In genomic region chr5:134316721-134317120, GRCm38 (mm10) we compare ENCODE assay signal across 8 mouse cellular contexts. TPM values are rescaled to one million over a fixed set of nuclear protein-coding genes. Genes with fewer than 3 reads are reported as not detected.
A peak's percentile ranks its signal among the peaks of the same experiment; 100 is the strongest.
DNase-seq lines count a peak whose midpoint lies in the region; ATAC-seq and TF ChIP-seq lines count a peak whose summit lies in the region.

No protein-coding gene starts in this region.

- no peaks in the 10 kb centered on the region for H3K27me3 ChIP-seq in heart, postnatal 0 days (ENCODE audit: control insufficient read depth, insufficient read depth, low read length)
- no peaks in the 10 kb centered on the region for H3K27me3 ChIP-seq in hindbrain, embryonic 15.5 days
- no peaks in the 10 kb centered on the region for H3K27me3 ChIP-seq in limb, embryonic 13.5 days

- peaks cover 4% of the 10 kb centered on the region; the same call in 1 of the 2 replicates for H3K4me1 ChIP-seq in heart, postnatal 0 days (ENCODE audit: control insufficient read depth, insufficient read depth)
- H3K4me1 ChIP-seq in hindbrain, embryonic 15.5 days (replicated peaks): peaks cover 33% of the 10 kb centered on the region
- H3K4me1 ChIP-seq in limb, embryonic 13.5 days: peaks cover 18% of the 10 kb centered on the region

- no peaks in the 10 kb centered on the region for H3K36me3 ChIP-seq in heart, postnatal 0 days (replicated peaks; ENCODE audit: control insufficient read depth, insufficient read depth, low read length)
- no peaks in the 10 kb centered on the region for H3K36me3 ChIP-seq in hindbrain, embryonic 15.5 days
- no peaks in the 10 kb centered on the region for H3K36me3 ChIP-seq in limb, embryonic 13.5 days

- WGBS in heart, postnatal 0 days: 36% methylated on average over 7 of the region's 7 CpGs
- WGBS in hindbrain, embryonic 15.5 days: 53% methylated on average over 7 of the region's 7 CpGs
- WGBS in limb, embryonic 13.5 days: 64% methylated on average over 7 of the region's 7 CpGs

- no peak overlapping the region for H3K4me2 ChIP-seq in heart, postnatal 0 days (ENCODE audit: low read depth, low read length)
- no peak overlapping the region for H3K4me2 ChIP-seq in hindbrain, embryonic 15.5 days
- peak overlapping the region; percentile 69 for H3K4me2 ChIP-seq in limb, embryonic 13.5 days (replicated peaks)

- DNase-seq in heart, postnatal 0 days (ENCODE audit: low spot score): no peak
- no peak for DNase-seq in heart, adult 9 months (ENCODE audit: low spot score in 2 of 2)
- peak; percentile 37 for DNase-seq in brain, adult 2 months (ENCODE audit: low read depth, low spot score)
- DNase-seq in layer of hippocampus, adult 8-10 months (ENCODE audit: low spot score in 2 of 2): no peak
- DNase-seq in cerebellum, adult 11-12 months: no peak

- H3K4me3 ChIP-seq in heart, postnatal 0 days (ENCODE audit: low read depth, low read length): no peak overlapping the region
- no peak overlapping the region for H3K4me3 ChIP-seq in hindbrain, embryonic 15.5 days
- H3K4me3 ChIP-seq in limb, embryonic 13.5 days: no peak overlapping the region

- H3K9me3 ChIP-seq in heart, postnatal 0 days (replicated peaks; ENCODE audit: control insufficient read depth, low read length): no peaks in the 10 kb centered on the region
- no peaks in the 10 kb centered on the region for H3K9me3 ChIP-seq in hindbrain, embryonic 15.5 days
- H3K9me3 ChIP-seq in limb, embryonic 13.5 days: no peaks in the 10 kb centered on the region

- no peak overlapping the region for H3K9ac ChIP-seq in heart, postnatal 0 days (replicated peaks; ENCODE audit: low read depth, low read length)
- no peak overlapping the region for H3K9ac ChIP-seq in hindbrain, embryonic 15.5 days
- H3K9ac ChIP-seq in limb, embryonic 13.5 days: no peak overlapping the region

- TF ChIP-seq CTCF in heart, postnatal 0 days (IDR thresholded peaks at IDR 0.05; ENCODE audit: low read depth): no peak

- TF ChIP-seq EP300 in heart, postnatal 0 days (IDR thresholded peaks at IDR 0.05; ENCODE audit: low read depth): no peak

- no peak for ATAC-seq in heart, postnatal 0 days (ENCODE audit: insufficient read depth, low read depth)
- no peak for ATAC-seq in hindbrain, embryonic 15.5 days (ENCODE audit: low FRiP score, low read depth)
- no peak for ATAC-seq in limb, embryonic 13.5 days (ENCODE audit: low FRiP score, low read depth)
- ATAC-seq in erythroid progenitor cell, adult 5-6 weeks (replicated peaks; ENCODE audit: low FRiP score, poor library complexity, severe bottlenecking): no peak

- H3K27ac ChIP-seq in heart, postnatal 0 days (ENCODE audit: low read depth): peak overlapping the region; percentile 100
- peak overlapping the region; percentile 99 for H3K27ac ChIP-seq in hindbrain, embryonic 15.5 days (replicated peaks)
- H3K27ac ChIP-seq in limb, embryonic 13.5 days: peak overlapping the region; percentile 100

RNA-seq across cellular contexts. Expression of gene Gtf2i, which starts 2.2 kb away (rescaled TPM):
- 84.8 and 97.1 TPM in 2 replicates for total RNA-seq in heart, postnatal 0 days (2014; rRNA removed; ENCODE audit: low replicate concordance)
- polyA plus RNA-seq in heart, postnatal 0 days (2015; fragmentation: Nextera tagmentation; extraction: Ambion mirVana): 81.9 and 82.3 TPM in 2 replicates
- 145 and 150 TPM in 2 replicates for polyA plus RNA-seq in hindbrain, embryonic 15.5 days (2015; fragmentation: Nextera tagmentation; extraction: Ambion mirVana)
- 207 and 209 TPM in 2 replicates for polyA plus RNA-seq in limb, embryonic 13.5 days (2015; fragmentation: Nextera tagmentation; extraction: Ambion mirVana)
- 20.2 and 37.3 TPM in 2 replicates for total RNA-seq in erythroid progenitor cell, adult 5-6 weeks (2015; ENCODE audit: low replicate concordance)
- total RNA-seq in erythroid progenitor cell, adult 5-6 weeks (2017; ENCODE audit: low replicate concordance): 21.2 and 37.5 TPM in 2 replicates
- 100 to 1,000 TPM; 200 to 239 (median 224) TPM for total RNA-seq in layer of hippocampus, adult 8-10 months (2022)
